Mouse (Mus musculus): ENCODE data around the gene Lcn2.
"Not testable (repeated sequence)": the region's sequence is repeated elsewhere in the genome, so short reads cannot be mapped to it uniquely, and the experiment has no call there.

Lcn2 gene

GRCm38 (mm10) chr2:32375317-32375940 is 12.6 kb downstream of the Lcn2 start:
- intact Hi-C loops (cut with DNase I), result no loop called here

- intact Hi-C loops (cut with DNase I), result no loop called here
Measured at GRCm38 (mm10) chr2:32374191-32374590, 13.9 kb downstream of the Lcn2 start.

GRCm38 (mm10) chr2:32367315-32367714 is 20.7 kb downstream of the Lcn2 start:
- intact Hi-C loops (cut with DNase I), result no loop called here

- intact Hi-C loops (cut with DNase I), result no loop called here
Measured at GRCm38 (mm10) chr2:32364121-32364520, 23.9 kb downstream of the Lcn2 start.

GRCm38 (mm10) chr2:32363376-32364106 is 24.5 kb downstream of the Lcn2 start:
- intact Hi-C loops (cut with DNase I), result no loop called here

GRCm38 (mm10) chr2:32362817-32363340 is 25.2 kb downstream of the Lcn2 start:
- intact Hi-C loops (cut with DNase I), result no loop called here

GRCm38 (mm10) chr2:32362274-32362673 is 25.8 kb downstream of the Lcn2 start:
- intact Hi-C loops (cut with DNase I), result not testable (repeated sequence)

- intact Hi-C loops (cut with DNase I), result no loop called here
Measured at GRCm38 (mm10) chr2:32361437-32361836, 26.6 kb downstream of the Lcn2 start.

- intact Hi-C loops (cut with DNase I), result no loop called here
Measured at GRCm38 (mm10) chr2:32360741-32361140, 27.3 kb downstream of the Lcn2 start.

- intact Hi-C loops (cut with DNase I), result no loop called here
Measured at GRCm38 (mm10) chr2:32358381-32358780, 29.7 kb downstream of the Lcn2 start.

- intact Hi-C loops (cut with DNase I), result no loop called here
Measured at GRCm38 (mm10) chr2:32357710-32358109, 30.3 kb downstream of the Lcn2 start.

GRCm38 (mm10) chr2:32356216-32356615 is 31.8 kb downstream of the Lcn2 start:
- intact Hi-C loops (cut with DNase I), result no loop called here

GRCm38 (mm10) chr2:32354336-32354895 is 33.6 kb downstream of the Lcn2 start:
- intact Hi-C loops (cut with DNase I), result loop anchor here (5.0 kb wide), 1 partner anchor 43 kb away; the partner anchor contains the start of gene Ptges2

GRCm38 (mm10) chr2:32353836-32354235 is 34.2 kb downstream of the Lcn2 start:
- intact Hi-C loops (cut with DNase I), result loop anchor here (5.0 kb wide), 1 partner anchor 43 kb away; the partner anchor contains the start of gene Ptges2

GRCm38 (mm10) chr2:32353007-32353542 is 35.0 kb downstream of the Lcn2 start, which contains the start of gene Dnm1:
Gene Dnm1, minus strand, starts transcription at chr2:32353338.
- intact Hi-C loops (cut with DNase I), result loop anchor here (5.0 kb wide), 1 partner anchor 44 kb away; the partner anchor contains the start of gene Ptges2

GRCm38 (mm10) chr2:32352151-32353006 is 35.7 kb downstream of the Lcn2 start, which contains the start of gene Ciz1:
Gene Ciz1, plus strand, starts transcription at chr2:32352327.
- intact Hi-C loops (cut with DNase I), result loop anchor here (5.0 kb wide), 1 partner anchor 45 kb away; the partner anchor contains the start of gene Ptges2

- intact Hi-C loops (cut with DNase I), result loop anchor here (5.0 kb wide), 1 partner anchor 46 kb away; the partner anchor contains the start of gene Ptges2
Measured at GRCm38 (mm10) chr2:32351471-32351961, 36.5 kb downstream of the Lcn2 start.

- intact Hi-C loops (cut with DNase I), result loop anchor here (5.0 kb wide), 1 partner anchor 47 kb away; the partner anchor contains the start of gene Ptges2
Measured at GRCm38 (mm10) chr2:32350471-32351051, 37.5 kb downstream of the Lcn2 start.

- intact Hi-C loops (cut with DNase I), result loop anchor here (5.0 kb wide), 1 partner anchor 48 kb away; the partner anchor contains the start of gene Ptges2
Measured at GRCm38 (mm10) chr2:32349625-32350255, 38.3 kb downstream of the Lcn2 start.
